Mouse (Mus musculus): ENCODE measurements around the gene Ppp2r3d. TPM values are rescaled to one million over a fixed set of nuclear protein-coding genes. Genes with fewer than 3 reads are reported as not detected.

The Ppp2r3d gene
- 135 and 227 TPM in 2 replicates for polyA plus RNA-seq (2012; rRNA removed)

GRCm38 (mm10) chr9:124476096-124476902, at the start of gene Ppp2r3d:
Ppp2r3d (minus strand) TSS chr9:124476898.

GRCm38 (mm10) chr9:124493693-124494092, 17.0 kb upstream of the Ppp2r3d start, which contains the start of gene Gm21836:
Gm21836 (minus strand) TSS chr9:124493793.

Other genes with a start within 250 kb of the Ppp2r3d start
- gene 2010315B03Rik, start 164.2 kb downstream of the Ppp2r3d start, polyA plus RNA-seq (2012; rRNA removed): 0.27 and 0.81 TPM in 2 replicates
- not detected in 2 replicates for gene Gm21836, start 16.9 kb upstream of the Ppp2r3d start, polyA plus RNA-seq (2012; rRNA removed)